Mouse (Mus musculus): Measurements from ENCODE around the gene Cyp17a1. TPM values are rescaled to one million over a fixed set of nuclear protein-coding genes. Genes with fewer than 3 reads are reported as not detected.

Cyp17a1 gene
- 31.5 TPM for polyA plus RNA-seq (2014; fragmentation: Illumina TruSeq; extraction: RNeasy Lipid Tissue Mini Kit (QIAGEN cat#74804); ENCODE audit: low read depth, low replicate concordance)

DNA sequence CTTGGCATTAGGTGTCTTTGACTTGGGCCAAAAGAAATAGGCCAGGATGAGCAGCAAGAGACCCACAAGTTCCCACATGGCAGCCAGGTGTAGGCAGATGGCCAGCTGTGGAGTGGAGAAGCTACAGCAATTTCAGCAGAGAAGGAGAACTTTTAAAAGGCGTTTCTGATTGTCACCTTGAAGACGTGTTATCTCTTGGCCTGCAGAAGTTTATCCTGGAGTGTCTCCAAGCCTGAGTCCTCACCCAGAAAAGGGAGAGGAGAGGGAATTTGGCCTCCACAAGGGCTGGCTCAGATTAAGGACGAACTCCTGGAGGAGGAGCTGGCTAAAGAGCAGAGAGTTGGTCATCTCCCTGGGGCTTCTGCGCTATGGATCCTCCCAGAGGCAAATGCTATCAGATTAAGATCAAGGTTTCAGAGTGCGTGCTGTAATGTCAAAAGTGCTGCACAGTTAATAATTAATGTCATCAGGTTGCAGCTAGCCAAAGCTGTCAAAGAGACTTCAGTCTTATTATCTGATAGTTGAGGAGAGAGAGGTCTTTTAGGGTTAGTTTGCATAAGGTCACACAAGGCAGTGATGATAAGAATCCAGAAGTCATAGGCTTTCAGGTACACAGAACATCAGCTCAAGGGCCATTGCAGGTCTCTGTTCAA is at the start of gene Cyp17a1:
Cyp17a1 (minus strand) TSS at position 407 of the 653 bp plus-strand sequence.

DNA sequence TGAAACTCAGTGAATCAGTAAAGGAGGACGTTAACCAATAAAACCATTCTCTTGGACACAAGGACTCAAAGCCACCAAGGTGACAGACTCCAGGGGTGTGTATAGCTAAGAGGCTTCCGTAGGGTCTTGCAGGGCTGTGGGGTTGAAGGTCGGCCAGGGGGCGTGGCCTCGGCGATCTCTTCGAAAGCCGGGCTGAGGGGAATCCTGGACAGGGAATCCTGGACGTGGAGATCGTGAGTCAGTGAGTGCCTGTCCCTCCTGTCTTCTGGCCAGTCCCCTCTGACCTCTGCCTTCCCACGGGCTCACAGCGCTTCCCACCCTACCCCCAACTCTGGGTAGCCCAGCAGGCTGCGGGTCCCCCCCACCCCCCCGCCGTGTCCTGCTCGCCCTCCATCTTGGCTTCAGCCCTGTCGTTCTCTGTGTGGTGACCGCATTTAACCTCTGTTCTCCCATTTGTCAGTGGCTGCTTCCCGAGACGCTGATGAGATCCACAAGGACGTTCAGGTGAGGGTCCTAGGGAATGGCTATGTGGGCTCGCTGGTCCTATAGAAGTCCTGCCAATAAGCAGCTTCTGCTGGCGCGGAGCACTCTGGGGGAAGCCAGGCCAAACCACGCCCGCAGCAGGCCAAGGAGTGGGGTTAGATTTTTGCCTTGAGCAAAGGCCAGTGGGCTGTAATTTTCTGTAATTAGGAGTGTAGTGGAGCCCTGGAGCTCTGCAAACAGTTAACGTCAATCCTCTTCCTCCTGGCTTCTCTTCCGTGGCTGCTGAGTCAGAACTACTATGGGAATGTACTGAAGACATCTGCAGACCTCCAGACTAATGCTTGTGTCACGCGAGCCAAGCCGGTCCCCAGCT is 34.6 kb upstream of the Cyp17a1 start, which contains the start of gene As3mt:
As3mt (plus strand) TSS at position 163 of the 856 bp plus-strand sequence.

DNA sequence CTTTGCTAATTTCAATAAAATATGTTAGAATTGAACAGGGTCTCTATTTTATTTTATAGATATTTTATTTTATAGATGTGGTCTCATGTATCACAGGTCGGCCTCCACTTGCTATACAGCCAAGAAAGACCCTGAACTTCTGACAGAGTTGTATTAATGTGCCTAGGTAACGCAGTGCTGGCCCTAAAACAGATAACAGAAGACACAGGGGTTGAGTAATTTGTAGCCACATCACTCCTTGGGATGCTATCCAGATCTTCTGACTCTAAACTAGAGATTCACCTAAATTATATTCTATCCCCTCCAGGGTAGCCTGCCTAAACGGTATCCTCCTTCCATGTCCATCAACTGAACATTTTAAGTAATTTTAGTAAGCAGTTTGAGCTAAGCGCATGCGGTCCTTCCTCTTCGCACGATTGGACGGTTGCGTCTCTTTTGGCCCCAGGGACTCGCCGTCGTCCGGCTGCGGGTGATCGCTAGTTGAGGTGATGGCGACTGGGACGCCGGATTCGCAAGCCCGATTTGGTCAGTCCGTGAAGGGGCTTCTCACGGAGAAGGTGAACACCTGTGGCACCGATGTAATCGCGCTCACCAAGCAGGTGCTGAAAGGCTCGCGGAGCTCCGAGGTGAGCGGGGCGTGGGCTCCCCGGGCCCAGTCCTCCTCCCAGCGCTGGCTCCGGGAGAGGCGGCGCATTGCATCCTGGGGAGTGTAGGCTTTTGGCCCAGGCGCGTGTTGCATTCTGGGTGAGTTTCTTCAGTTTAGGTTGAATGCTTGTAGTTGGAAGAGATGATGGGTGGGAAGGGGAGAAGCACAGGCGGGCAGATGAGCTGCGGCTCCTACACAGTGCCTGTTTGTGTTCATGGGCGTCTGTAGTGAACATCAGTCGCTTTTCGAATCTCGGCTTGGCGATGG is 16.7 kb upstream of the Cyp17a1 start, which contains the start of gene Borcs7:
Borcs7 (plus strand) TSS at position 447 of the 913 bp plus-strand sequence.

Other genes starting within 250 kb of the Cyp17a1 start
- 23.8 TPM for gene Trim8, start 171.5 kb downstream of the Cyp17a1 start, polyA plus RNA-seq (2014; fragmentation: Illumina TruSeq; extraction: RNeasy Lipid Tissue Mini Kit (QIAGEN cat#74804); ENCODE audit: low read depth, low replicate concordance)
- gene Arl3, start 100.0 kb downstream of the Cyp17a1 start, polyA plus RNA-seq (2014; fragmentation: Illumina TruSeq; extraction: RNeasy Lipid Tissue Mini Kit (QIAGEN cat#74804); ENCODE audit: low read depth, low replicate concordance) = 72.7 TPM
- 18.9 TPM for gene Sfxn2, start 99.8 kb downstream of the Cyp17a1 start, polyA plus RNA-seq (2014; fragmentation: Illumina TruSeq; extraction: RNeasy Lipid Tissue Mini Kit (QIAGEN cat#74804); ENCODE audit: low read depth, low replicate concordance)
- gene Wbp1l, start 74.1 kb downstream of the Cyp17a1 start, polyA plus RNA-seq (2014; fragmentation: Illumina TruSeq; extraction: RNeasy Lipid Tissue Mini Kit (QIAGEN cat#74804); ENCODE audit: low read depth, low replicate concordance) = 123 TPM
- 14.7 TPM for gene Borcs7, start 16.7 kb upstream of the Cyp17a1 start, polyA plus RNA-seq (2014; fragmentation: Illumina TruSeq; extraction: RNeasy Lipid Tissue Mini Kit (QIAGEN cat#74804); ENCODE audit: low read depth, low replicate concordance)
- 17.6 TPM for gene As3mt, start 34.3 kb upstream of the Cyp17a1 start, polyA plus RNA-seq (2014; fragmentation: Illumina TruSeq; extraction: RNeasy Lipid Tissue Mini Kit (QIAGEN cat#74804); ENCODE audit: low read depth, low replicate concordance)
- 18.5 TPM for gene Cnnm2, start 88.4 kb upstream of the Cyp17a1 start, polyA plus RNA-seq (2014; fragmentation: Illumina TruSeq; extraction: RNeasy Lipid Tissue Mini Kit (QIAGEN cat#74804); ENCODE audit: low read depth, low replicate concordance)

Data from adipose tissue, adult 10 weeks (tissue).